Mouse (Mus musculus): ENCODE data around the gene Brd4. TPM values are rescaled to one million over a fixed set of nuclear protein-coding genes. Genes with fewer than 3 reads are reported as not detected.

Brd4 gene
- polyA plus RNA-seq, 1 experiment from 2014 or later, result 91.5 TPM

- Histone ChIP-seq H3K27me3 (peaks cover 15% of the 10 kb centered on the region), H3K9me3 (no peaks in the 10 kb centered on the region), H3K36me3 (no peaks in the 10 kb centered on the region), H3K4me3 (peak within 1 kb of the TSS; percentile 43), H3K27ac (replicated peaks) (no peak within 1 kb of the TSS), H3K9ac (peak within 1 kb of the TSS; percentile 33), H3K4me1 (replicated peaks) (peaks cover 11% of the 10 kb centered on the region), H3K4me2 (peak within 1 kb of the TSS; percentile 92)
- ATAC-seq (ENCODE audit: low FRiP score, low read depth), result peak; percentile 77
- WGBS, result 7% methylated on average over 42 of the region's 42 CpGs
These were observed 95.5 kb downstream of the Brd4 start, which contains the start of gene Ephx3 for GRCm38 (mm10) chr17:32188863-32189636. Ephx3 (minus strand) TSS chr17:32189549.

- Histone ChIP-seq H3K27me3 (no peaks in the 10 kb centered on the region), H3K36me3 (no peaks in the 10 kb centered on the region), H3K4me1 (replicated peaks) (peaks cover 18% of the 10 kb centered on the region), H3K9me3 (no peaks in the 10 kb centered on the region), H3K4me3 (no peak overlapping the region), H3K9ac (no peak overlapping the region), H3K27ac (replicated peaks) (no peak overlapping the region), H3K4me2 (no peak overlapping the region)
- 35% methylated on average over 8 of the region's 8 CpGs for WGBS
- ATAC-seq (ENCODE audit: low FRiP score, low read depth), result no peak
These were observed 101.5 kb downstream of the Brd4 start for GRCm38 (mm10) chr17:32183017-32183416.

DNA sequence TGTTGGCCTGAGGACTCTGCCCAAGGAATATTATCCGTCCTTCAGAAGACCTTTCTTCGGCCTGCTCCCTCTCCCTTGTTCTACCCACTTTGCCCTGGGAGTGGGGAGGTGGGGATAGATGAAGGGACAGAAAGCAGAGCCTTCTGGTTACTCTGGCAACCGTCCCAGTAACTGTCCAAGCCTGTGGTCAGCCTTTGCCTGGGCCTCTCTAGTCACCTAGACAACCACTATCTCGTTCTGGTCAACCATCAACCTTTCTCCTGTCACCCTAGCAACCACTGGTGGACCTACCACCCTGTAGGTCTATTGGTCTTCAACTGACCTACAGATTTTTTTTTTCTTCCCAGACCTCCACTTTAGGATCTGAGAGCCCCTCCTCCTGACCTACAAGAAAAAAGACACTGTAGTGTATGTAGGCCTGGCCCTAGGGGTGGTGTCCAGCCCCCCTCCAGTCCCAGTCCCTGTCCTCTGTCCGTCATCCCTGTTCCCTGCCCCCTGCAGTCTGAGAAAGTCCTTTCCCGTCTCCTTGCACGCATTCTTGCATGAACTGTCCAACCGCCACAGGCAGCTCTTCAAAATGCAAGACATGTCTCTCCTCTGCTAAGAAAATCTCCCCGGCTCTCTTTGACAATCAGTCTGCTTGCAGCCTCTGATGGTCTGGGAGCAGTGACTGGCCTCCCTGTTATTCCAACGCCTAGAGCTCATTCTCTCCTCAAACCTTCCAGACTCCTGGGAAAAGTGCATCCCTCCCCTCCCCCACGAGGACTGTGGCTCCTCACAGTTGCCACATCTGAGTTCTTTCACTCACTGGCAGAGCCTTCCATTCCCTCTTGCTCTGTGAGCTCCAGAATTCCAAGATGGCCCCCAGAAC lies 104.7 kb downstream of the Brd4 start:
- no peaks in the 10 kb centered on the region for H3K9me3 ChIP-seq
- no peaks in the 10 kb centered on the region for H3K27me3 ChIP-seq
- H3K4me3 ChIP-seq, result no peak overlapping the region
- peak; percentile 90 for ATAC-seq (ENCODE audit: low FRiP score, low read depth)
- H3K4me2 ChIP-seq, result no peak overlapping the region
- H3K9ac ChIP-seq, result no peak overlapping the region
- H3K27ac ChIP-seq (replicated peaks), result peak overlapping the region; percentile 79
- no peaks in the 10 kb centered on the region for H3K36me3 ChIP-seq
- H3K4me1 ChIP-seq (replicated peaks), result peaks cover 18% of the 10 kb centered on the region
- 12% methylated on average over 11 of the region's 11 CpGs for WGBS

DNA sequence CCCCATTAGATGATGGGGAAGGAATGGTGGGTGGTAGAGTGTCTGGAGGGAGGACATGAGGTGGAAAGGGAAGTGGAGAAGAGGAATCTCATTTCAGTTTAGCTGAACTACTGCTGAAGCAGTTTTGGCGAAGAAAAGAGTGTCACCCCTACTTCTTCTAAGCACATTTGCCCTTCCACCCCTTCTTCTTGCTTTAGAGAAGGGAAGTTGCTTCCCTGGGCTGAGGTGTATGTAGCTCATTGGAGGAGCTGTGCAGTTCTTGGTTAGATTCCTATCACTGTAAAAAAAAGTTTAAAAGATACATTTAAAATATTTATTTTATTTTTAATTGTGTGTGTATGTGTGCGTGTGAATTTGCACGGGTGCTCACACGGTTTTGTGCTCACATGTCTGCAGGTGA lies 107.6 kb downstream of the Brd4 start:
- WGBS, result 96% methylated on average over 4 of the region's 4 CpGs
- H3K4me3 ChIP-seq, result no peak overlapping the region

GRCm38 (mm10) chr17:32173166-32173565 lies 111.4 kb downstream of the Brd4 start:
- Histone ChIP-seq H3K4me2 (no peak overlapping the region), H3K36me3 (no peaks in the 10 kb centered on the region), H3K9me3 (no peaks in the 10 kb centered on the region), H3K4me1 (replicated peaks) (no peaks in the 10 kb centered on the region), H3K9ac (no peak overlapping the region), H3K4me3 (no peak overlapping the region), H3K27ac (replicated peaks) (no peak overlapping the region), H3K27me3 (no peaks in the 10 kb centered on the region)
- no peak for ATAC-seq (ENCODE audit: low FRiP score, low read depth)
- 68% methylated on average over 7 of the region's 7 CpGs for WGBS

More for the DNA sequence above, 107.6 kb downstream of the Brd4 start:
- ATAC-seq (ENCODE audit: low FRiP score, low read depth), result no peak
- Histone ChIP-seq H3K27me3 (no peaks in the 10 kb centered on the region), H3K27ac (replicated peaks) (no peak overlapping the region), H3K9ac (no peak overlapping the region), H3K4me1 (replicated peaks) (peaks cover 18% of the 10 kb centered on the region), H3K9me3 (no peaks in the 10 kb centered on the region), H3K36me3 (no peaks in the 10 kb centered on the region), H3K4me2 (no peak overlapping the region)

GRCm38 (mm10) chr17:32172485-32172884 lies 112.0 kb downstream of the Brd4 start:
- no peaks in the 10 kb centered on the region for H3K27me3 ChIP-seq
- no peak for ATAC-seq (ENCODE audit: low FRiP score, low read depth)
- H3K36me3 ChIP-seq, result no peaks in the 10 kb centered on the region
- no peak overlapping the region for H3K9ac ChIP-seq
- H3K9me3 ChIP-seq, result no peaks in the 10 kb centered on the region
- WGBS, result 92% methylated on average over 2 of the region's 2 CpGs
- H3K27ac ChIP-seq (replicated peaks), result no peak overlapping the region
- H3K4me3 ChIP-seq, result no peak overlapping the region
- H3K4me2 ChIP-seq, result no peak overlapping the region
- no peaks in the 10 kb centered on the region for H3K4me1 ChIP-seq (replicated peaks)

GRCm38 (mm10) chr17:32169518-32170225 lies 114.8 kb downstream of the Brd4 start:
- ATAC-seq (ENCODE audit: low FRiP score, low read depth), result no peak
- no peak overlapping the region for H3K4me3 ChIP-seq
- no peaks in the 10 kb centered on the region for H3K27me3 ChIP-seq
- no peak overlapping the region for H3K9ac ChIP-seq
- no peaks in the 10 kb centered on the region for H3K9me3 ChIP-seq
- 77% methylated on average over 4 of the region's 4 CpGs for WGBS
- no peak overlapping the region for H3K27ac ChIP-seq (replicated peaks)
- H3K4me1 ChIP-seq (replicated peaks), result peaks cover 22% of the 10 kb centered on the region
- no peaks in the 10 kb centered on the region for H3K36me3 ChIP-seq
- H3K4me2 ChIP-seq, result no peak overlapping the region

GRCm38 (mm10) chr17:32166687-32167086 lies 117.8 kb downstream of the Brd4 start, which contains the start of gene Notch3:
Notch3 (minus strand) TSS chr17:32166852.
- peak within 1 kb of the TSS; percentile 58 for H3K9ac ChIP-seq
- no peaks in the 10 kb centered on the region for H3K36me3 ChIP-seq
- no peaks in the 10 kb centered on the region for H3K9me3 ChIP-seq
- WGBS, result 0% methylated on average over 19 of the region's 39 CpGs
- H3K27me3 ChIP-seq, result no peaks in the 10 kb centered on the region
- H3K4me3 ChIP-seq, result peak within 1 kb of the TSS; percentile 54
- ATAC-seq (ENCODE audit: low FRiP score, low read depth), result peak; percentile 40
- peak within 1 kb of the TSS; percentile 93 for H3K4me2 ChIP-seq
- H3K27ac ChIP-seq (replicated peaks), result peak within 1 kb of the TSS; percentile 86
- H3K4me1 ChIP-seq (replicated peaks), result peaks cover 42% of the 10 kb centered on the region

GRCm38 (mm10) chr17:32165803-32166595 lies 118.5 kb downstream of the Brd4 start:
- peaks cover 43% of the 10 kb centered on the region for H3K4me1 ChIP-seq (replicated peaks)
- peak overlapping the region; percentile 58 for H3K9ac ChIP-seq
- ATAC-seq (ENCODE audit: low FRiP score, low read depth), result peak; percentile 36
- H3K27me3 ChIP-seq, result no peaks in the 10 kb centered on the region
- no peaks in the 10 kb centered on the region for H3K9me3 ChIP-seq
- under 1% methylated on average over 30 of the region's 43 CpGs for WGBS
- peak overlapping the region; percentile 93 for H3K4me2 ChIP-seq
- peak overlapping the region; percentile 54 for H3K4me3 ChIP-seq
- peak overlapping the region; percentile 86 for H3K27ac ChIP-seq (replicated peaks)
- H3K36me3 ChIP-seq, result no peaks in the 10 kb centered on the region

GRCm38 (mm10) chr17:32165266-32165802 lies 119.2 kb downstream of the Brd4 start:
- no peaks in the 10 kb centered on the region for H3K36me3 ChIP-seq
- no peaks in the 10 kb centered on the region for H3K27me3 ChIP-seq
- whole genome bisulfite sequencing, result 2% methylated on average over 7 of the region's 9 CpGs
- peak overlapping the region; percentile 93 for H3K4me2 ChIP-seq
- peak overlapping the region; percentile 58 for H3K9ac ChIP-seq
- peaks cover 43% of the 10 kb centered on the region for H3K4me1 ChIP-seq (replicated peaks)
- ATAC-seq (ENCODE audit: low FRiP score, low read depth), result peak; percentile 70
- H3K4me3 ChIP-seq, result peak overlapping the region; percentile 54
- H3K27ac ChIP-seq (replicated peaks), result peak overlapping the region; percentile 86
- H3K9me3 ChIP-seq, result no peaks in the 10 kb centered on the region

DNA sequence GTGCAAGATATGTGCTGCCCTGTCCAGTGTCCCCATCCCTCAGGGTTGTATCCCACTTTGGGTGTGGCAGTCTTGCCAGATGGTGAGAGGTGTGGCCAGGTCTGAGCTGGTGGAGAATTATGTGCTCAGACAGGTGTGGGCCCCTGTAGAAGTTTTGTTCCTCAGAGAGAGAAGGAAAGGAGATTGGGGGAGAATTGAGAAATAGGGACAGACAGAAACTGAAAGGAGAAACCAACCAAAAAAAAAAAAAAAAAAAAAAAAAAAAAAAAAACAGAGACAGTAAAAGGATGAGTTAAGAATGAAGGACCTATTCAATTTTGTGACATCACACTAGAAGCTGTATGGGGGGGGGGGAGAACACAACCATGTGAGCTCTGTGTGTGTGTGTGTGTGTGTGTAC lies 119.7 kb downstream of the Brd4 start:
- Histone ChIP-seq H3K27ac (replicated peaks) (peak overlapping the region; percentile 37), H3K4me2 (peak overlapping the region; percentile 93; the same call in 1 of the 2 replicates), H3K27me3 (no peaks in the 10 kb centered on the region), H3K4me1 (replicated peaks) (peaks cover 43% of the 10 kb centered on the region), H3K4me3 (no peak overlapping the region), H3K9ac (no peak overlapping the region), H3K36me3 (no peaks in the 10 kb centered on the region), H3K9me3 (no peaks in the 10 kb centered on the region)
- no peak for ATAC-seq (ENCODE audit: low FRiP score, low read depth)

Measured in hindbrain, embryonic 15.5 days (tissue).